Mouse (Mus musculus) cerebellum, adult 9-10 months (tissue): ENCODE data around the gene Trpm8.

Experiments used
- DNase-seq: peaks from one replicate; pipeline ENCODE4 v3.0.0; 2022

Trpm8 gene

DNA sequence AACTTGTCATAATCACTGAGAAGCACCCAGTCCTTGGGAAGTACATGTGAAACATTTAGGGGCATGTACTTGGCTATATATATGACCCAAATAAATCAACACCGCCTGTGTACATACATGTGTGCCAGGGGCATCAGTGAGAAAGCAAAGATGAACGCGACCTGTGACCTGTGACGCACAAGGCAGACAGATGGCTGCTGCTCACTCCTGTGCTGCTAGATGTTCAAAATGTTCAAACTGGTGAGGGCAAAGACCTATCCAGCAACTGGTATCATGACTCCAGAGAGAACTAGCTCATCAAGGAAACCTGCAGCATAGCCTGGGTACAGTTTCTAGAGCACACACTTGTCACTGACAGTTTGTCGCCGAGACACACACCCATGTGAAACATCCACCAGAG lies 10.0 kb upstream of the Trpm8 start:
- DNase-seq, result no peak

DNA sequence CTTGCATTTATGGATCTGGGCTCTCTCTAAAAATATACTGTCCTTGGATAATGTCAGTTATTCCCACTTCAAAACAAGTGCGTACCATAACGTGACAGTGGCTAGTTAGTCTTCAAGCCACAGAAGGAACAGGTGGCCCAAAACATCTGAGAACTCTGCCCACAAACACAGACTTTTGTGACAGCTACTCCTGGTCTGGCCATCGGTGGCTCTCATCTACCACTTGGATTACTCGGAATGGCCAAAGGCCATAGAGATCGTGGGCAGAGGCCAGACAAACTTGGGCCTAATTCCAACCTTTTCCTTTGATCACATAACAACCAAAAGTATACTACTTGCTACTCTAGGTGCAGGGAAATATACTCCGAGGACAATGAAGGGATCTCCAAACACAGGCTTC lies 9.4 kb upstream of the Trpm8 start:
- no peak for DNase-seq

DNA sequence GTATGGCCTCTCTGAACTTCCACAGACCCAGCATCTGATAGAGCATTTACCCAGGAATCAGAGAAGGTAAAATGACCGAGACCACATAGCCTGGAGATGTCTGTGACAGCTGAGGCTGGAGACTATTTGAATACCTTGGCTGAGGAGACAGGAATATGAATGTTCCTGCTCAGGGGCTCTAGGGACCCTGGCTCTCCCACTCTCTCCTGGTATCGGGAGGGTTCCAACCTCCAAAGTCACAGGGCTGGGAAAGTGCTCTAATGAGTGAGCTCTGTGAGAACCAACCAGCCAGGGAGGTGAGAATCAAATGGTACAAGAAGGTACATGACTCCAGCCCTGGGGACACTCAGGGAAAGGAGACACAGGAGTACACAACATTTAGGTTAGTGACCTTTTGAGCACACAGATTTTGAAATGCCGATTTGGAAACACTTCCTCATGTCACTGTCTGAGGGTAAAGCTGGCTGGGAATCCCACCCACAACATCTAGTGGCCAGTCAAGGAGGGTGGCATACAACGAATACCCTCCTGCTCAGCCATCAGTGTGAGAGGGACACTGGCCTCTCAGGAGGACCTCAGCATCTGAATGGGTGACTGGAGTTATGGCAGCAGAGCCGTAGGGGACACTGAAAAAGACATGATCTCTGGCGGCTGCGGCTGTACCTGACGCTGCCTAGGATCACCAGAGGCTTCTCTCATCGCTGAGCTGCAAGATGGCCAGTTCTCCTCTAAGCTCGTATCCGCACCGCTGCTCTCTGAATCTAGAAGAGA lies 7.7 kb upstream of the Trpm8 start:
- no peak for DNase-seq

DNA sequence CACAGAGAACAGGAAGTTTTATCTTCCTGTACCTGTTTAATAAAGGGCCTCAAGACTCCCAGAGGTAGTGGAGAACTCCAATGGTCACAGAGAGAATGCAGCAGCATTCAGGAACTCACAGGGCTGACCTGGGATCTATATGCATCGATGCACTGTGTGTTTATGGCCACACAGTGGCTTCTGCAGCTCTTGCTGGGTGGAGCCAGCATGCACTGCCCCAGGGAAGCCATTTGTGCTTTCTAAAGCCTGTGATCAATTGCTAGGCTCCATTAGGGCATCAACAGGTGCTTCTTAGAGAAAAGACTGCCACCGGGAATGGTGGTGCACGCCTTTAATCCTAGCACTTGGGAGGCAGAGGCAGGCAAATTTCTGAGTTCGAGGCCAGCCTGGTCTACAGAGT lies 4.6 kb upstream of the Trpm8 start:
- DNase-seq, result no peak

DNA sequence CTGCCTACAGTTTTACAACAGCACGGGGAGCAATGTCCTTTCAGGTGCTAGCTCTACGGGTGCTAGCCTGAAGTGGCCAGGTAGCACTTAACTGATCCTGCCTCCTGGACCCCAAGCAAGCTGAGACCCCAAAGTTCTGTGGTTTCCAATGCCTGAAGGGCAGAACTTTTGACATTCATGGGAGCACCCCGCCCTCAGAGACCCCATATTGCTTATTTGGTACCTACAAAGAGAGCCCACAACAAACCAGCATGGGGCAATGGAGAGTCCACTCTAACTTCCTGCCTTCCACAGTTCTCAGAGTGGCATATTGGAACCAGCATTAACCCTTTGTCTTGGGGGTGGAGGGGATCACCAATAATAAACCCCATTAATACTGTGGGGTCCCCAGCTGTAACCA lies 4.1 kb upstream of the Trpm8 start:
- no peak for DNase-seq

DNA sequence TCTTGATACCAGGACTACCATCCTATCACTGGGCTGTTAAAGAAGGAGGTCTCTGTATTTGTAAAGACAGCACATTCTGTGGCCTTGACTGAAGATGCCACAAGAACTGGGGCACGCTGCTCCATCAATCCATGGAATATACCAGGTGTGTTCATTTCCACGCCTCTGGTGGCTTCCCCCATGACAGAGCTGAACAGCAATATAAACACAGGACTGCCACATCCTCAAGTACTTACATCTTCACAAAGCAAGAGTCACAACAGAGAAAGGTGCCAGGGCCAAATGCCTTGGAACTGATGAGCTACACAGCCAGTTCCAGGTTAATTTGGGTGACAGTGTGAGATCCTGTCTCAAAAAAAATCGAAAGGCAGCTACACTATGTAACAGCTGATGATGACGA lies 3.6 kb upstream of the Trpm8 start:
- DNase-seq, result no peak

DNA sequence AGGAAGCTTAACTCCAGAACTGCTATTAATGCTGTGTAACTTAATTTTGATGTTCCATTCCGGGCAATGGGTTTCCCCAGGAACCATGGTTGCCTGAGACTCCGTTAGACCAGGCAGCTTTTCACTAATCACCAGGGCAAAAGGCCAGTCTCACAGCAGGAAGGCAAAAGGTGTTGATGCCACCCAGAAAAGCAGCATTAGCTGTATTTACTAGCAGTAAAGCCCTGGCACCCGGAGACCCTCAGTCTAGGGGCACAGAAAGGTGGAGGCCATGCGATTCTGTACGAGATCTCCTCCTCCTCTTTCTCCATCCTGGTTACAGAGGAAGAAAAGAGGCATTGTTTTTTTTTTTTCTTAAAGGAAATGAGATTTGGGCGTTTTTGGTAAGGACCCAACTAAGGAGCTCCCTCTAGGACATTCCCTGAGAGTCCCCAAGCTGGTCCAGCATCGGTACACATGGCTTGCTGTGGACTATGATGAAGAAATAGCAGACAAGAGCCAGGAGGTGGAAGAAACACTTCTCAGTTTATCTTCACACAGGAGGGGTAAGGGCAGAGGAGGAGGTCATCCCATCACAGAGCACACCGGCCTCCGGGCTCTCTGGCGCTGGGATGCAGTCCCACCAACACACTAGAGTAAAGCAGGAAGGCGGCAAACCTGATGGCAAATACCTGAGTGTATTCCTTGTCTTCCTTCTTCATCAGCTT lies 2.9 kb upstream of the Trpm8 start:
- peak; percentile 67 for DNase-seq

DNA sequence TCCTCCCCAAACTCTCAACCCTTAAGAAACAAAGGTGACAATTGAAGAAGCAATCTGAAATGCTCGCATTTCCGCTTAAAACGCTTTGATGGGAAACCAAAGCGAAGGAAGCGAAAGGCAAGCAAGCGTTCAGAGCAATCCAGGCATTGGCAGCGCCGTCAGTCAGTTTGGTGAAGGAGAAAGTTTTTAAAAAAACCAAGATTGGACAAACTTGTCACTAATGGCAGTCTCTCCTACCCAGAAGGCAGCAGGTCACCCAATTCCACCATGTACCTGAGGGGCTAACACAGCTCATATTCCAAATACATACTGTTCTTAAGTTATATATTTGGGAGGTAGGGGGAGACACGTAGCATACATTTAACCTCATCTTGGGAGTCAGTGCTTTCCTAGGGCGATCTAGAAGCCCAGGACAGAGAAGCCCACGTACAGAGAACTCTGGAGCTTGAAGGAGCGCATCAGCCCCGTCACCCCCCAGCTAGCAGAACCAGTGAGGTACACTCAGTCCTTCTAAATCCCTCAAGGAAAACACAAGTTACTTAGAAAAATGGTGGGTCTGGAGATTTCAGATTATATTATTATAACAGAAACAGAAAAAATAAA lies 2.3 kb upstream of the Trpm8 start:
- DNase-seq, result peak; percentile 39

DNA sequence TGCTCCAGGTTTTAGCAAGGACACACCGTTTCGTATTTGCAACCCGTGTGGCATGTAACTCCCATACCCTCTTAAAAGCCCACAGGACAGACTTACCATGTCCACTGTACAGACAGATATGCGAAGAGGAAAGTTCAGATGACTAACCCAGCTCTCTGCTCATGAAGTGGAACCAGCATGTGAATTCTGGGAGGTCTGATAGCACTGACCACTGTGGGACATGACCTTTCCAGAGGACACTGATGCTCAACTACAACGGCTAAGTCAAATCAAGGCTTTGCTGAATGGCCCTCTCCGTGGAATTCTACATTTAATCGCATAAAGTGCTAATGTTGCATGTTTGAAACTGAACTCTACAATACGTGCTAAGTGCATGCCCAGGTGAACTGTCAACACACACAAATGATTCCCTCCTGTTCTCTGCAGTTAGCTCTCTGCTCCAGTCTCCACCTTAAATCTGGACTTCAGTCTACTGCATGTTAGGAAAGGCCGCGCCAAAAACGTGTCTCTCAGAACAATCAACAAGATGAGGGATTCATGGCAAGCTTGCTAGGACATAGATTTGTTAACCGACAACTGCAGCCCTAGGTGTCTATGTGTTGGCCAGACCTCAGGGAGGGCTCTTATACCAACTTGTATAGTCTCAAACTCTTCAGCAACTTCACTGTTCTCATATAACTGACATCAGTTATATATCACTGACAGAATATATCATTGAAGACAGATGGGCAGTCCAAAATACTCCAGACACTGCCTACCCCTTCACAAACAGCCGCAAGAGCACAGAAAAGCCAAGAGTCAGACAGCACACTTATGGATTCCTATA lies 1.6 kb upstream of the Trpm8 start:
- DNase-seq, result peak; percentile 57

DNA sequence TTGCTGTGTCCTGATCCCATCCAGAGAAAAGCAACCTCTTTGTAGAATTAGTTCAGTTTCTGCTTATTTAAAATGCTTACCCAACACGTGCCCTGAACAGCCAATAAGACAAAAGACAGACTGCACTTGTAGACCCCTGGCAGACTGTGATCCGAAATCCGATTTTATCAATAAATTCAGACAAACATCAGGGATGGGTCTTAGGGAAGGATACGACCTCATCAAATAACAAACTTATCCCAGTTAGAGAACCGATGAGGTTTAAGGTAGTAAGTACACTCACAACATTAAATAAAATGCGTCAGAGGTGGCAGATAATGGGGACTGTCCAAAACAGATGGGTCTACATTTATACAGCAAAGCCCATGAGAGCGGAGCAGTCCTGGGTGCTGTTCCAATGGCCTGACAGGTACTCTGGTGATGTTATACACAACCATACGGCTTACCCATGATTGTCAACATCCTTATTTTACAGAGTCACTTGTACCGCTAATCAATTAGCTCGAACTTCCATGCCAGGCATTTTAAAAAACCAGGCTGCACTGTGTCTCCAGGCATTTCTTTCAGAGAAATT lies 850 bp upstream of the Trpm8 start:
- no peak for DNase-seq

DNA sequence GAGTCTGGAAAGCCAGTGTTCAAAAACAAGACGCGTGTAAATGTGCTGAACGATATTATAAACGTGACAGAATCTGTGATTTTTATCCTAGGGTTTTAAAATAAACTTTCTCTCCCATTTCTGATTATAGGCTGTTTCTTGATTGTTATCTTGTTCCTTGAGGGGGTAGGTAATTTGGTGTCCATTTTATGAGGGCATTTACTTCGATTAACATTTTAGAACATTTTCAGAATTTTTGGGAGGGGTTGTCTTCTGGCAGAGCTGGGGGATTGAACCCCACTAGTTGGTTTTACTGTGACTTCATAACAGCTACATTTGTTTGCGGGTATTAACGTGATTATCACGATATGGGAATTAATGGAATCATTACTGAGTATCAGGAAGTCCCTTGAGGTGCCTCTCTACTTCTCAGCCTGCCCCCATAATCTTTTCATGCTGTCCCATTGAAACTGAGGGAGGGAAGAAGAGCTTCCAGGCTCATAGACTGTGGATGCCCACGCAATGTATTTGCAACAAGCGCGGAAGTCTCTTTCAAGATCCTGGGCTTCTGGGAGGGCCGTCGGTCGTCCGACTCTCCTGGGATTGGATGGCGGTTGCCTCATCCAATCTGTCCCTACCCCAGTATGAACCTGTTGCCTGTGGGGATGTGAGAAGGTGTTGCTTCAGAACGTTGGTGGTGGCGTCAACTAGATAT lies 504 bp downstream of the Trpm8 start:
- DNase-seq, result no peak

DNA sequence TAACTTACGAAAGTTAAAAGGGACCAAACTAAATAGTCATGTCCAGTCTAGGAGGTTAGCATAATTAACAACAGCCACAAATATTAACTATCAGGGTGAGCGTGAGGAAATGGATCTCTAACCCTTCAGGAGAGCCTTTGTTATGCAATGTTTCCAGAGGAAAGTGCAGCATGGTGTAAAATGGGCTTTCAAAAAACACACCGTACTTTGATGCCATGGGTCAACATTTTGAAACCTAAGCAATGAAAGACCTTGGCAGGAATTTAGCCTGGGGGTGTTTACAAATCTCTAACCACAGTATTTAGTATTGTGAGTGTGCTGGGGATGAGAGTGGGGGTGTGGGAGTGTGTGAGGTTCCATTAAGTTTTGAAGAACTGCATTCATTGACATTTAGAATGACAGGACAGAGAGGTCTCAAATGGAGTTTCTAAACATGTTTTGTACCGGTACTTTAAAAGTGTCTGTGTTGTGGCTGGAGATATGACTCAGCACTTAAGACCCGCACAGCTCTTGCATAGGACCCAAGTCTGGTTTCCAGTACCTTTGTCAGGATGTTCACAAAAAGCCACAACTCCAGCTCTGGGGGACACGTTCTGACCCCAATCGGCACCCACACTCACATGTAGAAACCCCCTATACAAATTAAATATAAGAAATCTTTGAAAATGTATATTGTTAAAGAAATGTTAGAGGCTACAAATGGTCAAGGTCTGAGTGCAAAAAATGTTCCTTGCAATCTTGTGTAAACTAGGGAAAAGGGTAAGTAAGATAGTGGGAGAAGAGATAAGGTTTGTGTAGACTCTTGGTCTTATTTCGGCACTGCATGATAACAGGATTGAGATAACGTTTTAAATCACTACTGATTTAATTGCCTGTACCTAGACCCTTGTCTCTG lies 1.9 kb downstream of the Trpm8 start:
- peak; percentile 61 for DNase-seq

DNA sequence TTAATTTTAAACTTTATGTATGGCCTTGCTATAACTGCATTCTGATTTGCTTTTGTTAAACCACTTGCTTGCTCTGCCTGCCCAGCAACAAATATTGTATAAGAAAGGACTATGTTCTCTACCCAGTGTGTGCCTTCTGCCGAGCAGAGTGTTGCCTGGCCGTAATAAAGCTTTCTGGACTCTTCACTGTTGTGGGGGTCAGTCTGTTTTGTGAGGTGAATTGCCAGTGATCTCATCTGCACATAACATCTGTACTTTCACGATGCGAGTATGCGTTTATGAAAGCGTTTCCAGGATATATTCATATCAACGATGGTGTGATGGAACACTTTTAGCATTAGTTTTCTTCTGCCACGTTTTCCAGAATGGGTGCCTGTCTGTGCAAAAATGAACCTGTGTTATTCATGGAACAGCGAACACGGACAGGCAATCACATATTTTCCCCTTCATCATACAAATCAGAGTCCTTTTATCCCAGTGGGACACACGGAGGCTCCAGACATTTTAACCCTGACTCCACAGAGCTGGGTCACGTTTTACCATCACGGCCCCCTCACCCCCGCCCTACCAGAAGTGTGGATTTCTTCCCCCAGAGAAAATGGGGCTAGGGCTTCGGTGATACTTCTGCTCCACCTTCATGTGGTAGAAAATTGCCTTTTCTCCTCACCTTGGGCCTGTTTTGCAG lies 2.7 kb downstream of the Trpm8 start:
- no peak for DNase-seq

DNA sequence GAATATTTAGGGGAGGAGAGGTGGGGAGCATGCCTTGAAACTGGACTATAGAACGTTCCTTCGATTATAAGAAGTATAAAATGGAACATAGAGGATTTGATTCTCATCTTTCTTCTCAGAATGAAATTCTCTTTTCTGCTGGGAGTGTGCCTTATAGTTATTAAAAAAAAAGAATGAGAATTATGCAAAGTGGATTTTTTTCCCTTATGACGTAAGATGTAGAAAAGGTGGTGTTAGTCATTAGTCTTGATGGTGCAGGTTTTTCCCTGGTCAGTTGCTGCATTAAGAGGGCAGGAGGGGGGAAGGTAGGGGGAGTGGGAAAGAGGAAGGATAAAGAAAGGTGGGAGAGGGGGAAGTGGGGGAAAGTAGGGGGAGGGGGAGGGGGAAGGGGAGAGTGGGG lies 4.8 kb downstream of the Trpm8 start:
- DNase-seq, result no peak

DNA sequence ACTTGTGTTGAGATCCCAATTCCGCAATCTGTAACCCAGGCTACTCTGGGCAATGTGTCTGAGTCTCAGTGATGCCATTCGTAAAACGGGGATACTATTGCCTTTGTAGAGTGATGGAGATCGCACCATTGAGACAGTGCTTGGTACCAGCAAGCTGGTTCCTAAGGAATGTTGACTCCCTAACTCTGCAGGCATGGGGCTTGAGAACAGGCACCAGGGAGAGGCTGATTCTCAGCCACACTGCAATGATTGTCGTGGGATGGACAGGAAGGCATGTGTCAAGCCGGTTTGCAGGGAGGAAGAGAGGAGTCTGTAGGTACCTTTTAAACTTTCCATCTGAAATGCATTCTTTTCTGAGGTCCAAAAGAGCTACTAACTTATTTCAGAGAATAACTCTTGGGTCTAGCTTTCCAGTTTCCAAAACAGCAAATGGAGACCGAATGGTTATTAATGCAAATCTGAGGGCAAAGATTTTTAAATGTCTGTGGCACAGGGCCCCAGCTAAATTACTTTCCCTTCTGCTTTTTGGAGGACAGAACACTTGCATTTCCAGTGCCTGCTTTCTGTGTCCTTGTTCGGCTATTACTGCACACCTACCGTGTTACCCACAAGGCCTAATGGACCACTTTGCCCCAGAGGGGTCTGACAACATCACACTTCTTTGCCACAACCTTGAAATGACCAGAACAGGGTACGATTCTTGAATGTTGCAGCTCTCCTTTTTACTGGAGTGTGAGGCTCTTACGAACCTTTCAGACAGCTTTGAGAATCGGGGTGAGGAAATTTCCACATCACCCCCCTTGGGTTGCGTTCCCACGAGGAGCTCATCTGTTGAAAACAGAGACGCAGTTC lies 6.1 kb downstream of the Trpm8 start:
- DNase-seq, result no peak

DNA sequence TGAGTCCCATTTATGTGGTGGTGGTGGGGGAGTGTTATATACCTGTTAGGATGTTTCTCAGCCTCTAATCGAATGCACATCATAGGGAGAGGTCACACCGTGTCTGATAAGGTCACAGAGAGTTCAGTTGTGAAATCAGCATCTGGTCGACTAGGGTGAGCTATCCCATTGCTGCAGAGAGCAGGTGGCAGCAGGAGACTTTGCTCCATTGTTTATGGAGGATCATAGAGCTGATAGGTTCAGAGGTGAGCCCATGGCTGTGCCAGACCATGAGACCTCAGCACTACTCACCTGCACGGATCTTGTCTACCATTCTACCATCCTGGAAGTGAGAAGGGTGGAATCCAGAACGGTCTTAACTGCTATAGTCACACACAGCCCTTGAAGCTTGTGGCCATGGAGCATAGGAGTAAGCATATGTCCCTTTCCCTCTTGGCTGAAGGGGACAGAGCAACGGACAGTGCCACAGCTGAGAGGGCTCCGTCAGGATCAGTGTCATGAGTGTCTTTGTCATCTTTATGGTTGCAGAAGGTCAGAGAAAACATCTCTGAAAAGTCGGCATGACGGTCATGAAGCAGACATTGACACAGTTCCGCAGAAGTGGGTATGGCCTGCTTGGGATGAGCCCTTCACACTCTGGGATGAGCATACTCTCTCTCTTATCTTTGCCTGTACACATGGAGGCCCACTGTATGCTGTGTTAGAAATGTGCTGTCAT lies 6.9 kb downstream of the Trpm8 start:
- DNase-seq, result no peak

DNA sequence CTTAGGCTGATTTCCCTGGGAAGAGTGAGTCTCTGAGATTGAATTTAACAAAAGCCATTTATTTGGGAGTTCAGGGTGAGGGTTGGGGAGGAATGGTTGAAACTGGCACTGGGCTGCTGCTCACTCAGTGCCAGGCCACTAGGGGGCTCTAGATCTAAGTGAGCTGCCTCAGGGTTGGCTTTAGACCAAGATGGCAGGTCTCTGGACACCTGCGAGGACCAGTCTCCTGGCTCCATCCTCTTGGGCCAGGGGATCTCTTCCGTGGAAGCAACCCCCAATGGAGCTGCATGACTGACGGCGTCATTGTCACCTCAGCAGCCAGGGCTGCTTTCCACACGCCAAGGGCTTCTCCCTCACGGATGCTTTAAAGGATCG lies 7.5 kb downstream of the Trpm8 start:
- DNase-seq, result no peak

DNA sequence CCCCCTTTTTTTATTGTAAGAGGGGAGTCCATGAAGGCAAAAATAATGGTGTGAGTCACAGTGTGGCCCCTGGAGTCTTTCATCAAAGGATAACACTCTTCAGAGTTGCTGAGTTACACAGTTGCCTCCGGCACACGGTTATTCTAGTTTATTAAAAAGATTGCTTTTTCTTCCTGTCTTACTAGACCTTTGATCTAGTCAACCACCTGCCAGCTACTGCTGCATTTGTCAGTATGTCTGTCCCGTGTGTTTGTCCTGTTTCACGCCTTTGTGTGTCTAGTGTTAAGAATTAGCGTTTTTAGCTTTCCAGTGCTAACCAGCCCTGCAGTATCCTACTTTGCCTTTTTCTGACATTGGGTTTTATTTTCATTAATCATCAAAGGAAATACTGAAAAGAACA lies 8.2 kb downstream of the Trpm8 start:
- DNase-seq, result no peak
